Mouse (Mus musculus) brown adipose tissue, adult 24 weeks (tissue): Measurements from ENCODE around the gene Gltp. TPM values are rescaled to one million over a fixed set of nuclear protein-coding genes. Genes with fewer than 3 reads are reported as not detected.

Source experiments
- H3K27ac ChIP-seq: fragments of 200-500 bp; replicated peaks from 2 replicates; pipeline ENCODE4 v1.5.1; 2012; ENCODE audit warnings: low read depth, mild to moderate bottlenecking, low read length
- H3K4me1 ChIP-seq: fragments of 200-500 bp; 2 replicates; pipeline ENCODE4 v1.6.1; 2012; ENCODE audit warnings: low read length, mixed read lengths; ENCODE audit not compliant: control insufficient read depth, insufficient read depth, insufficient read length
- H3K4me3 ChIP-seq: fragments of 200-500 bp; 2 replicates; pipeline ENCODE4 v1.5.1; 2012; ENCODE audit warnings: low read depth, mild to moderate bottlenecking, low read length, moderate library complexity; ENCODE audit not compliant: insufficient read depth
- polyA plus RNA-seq: library from polyadenylated mRNA; stranded (reverse); fragments of >200 nt; gene quantifications from 2 replicates; pipeline ENCODE4 v1.2.4, GENCODE M21; 2012; ENCODE audit not compliant: missing spikeins, insufficient read depth, insufficient read length

The Gltp gene
- polyA plus RNA-seq, 1 experiment: 29.8 TPM

- Histone ChIP-seq H3K4me1 (no peaks in the 10 kb centered on the region; the same call in 1 of the 2 replicates), H3K4me3 (no peak overlapping the region), H3K27ac (no peak overlapping the region)
These were observed 4.0 kb downstream of the Gltp start for GRCm38 (mm10) chr5:114686726-114687210.

- Histone ChIP-seq H3K27ac (no peak overlapping the region), H3K4me3 (no peak overlapping the region), H3K4me1 (no peaks in the 10 kb centered on the region; the same call in 1 of the 2 replicates)
These were observed 4.8 kb downstream of the Gltp start for GRCm38 (mm10) chr5:114685986-114686385.

GRCm38 (mm10) chr5:114681717-114682116 lies 9.1 kb downstream of the Gltp start:
- H3K27ac ChIP-seq: 0 out of 2 replicates have a peak overlapping the region, but pooled peaks have one; percentile 39
- no peaks in the 10 kb centered on the region for H3K4me1 ChIP-seq
- no peak overlapping the region for H3K4me3 ChIP-seq

GRCm38 (mm10) chr5:114680676-114681285 lies 10.0 kb downstream of the Gltp start:
- Histone ChIP-seq H3K4me1 (no peaks in the 10 kb centered on the region), H3K27ac (peak overlapping the region; percentile 33; the same call in 1 of the 2 replicates), H3K4me3 (no peak overlapping the region)

- Histone ChIP-seq H3K4me3 (no peak overlapping the region), H3K27ac (peak overlapping the region; percentile 33; the same call in 1 of the 2 replicates), H3K4me1 (no peaks in the 10 kb centered on the region)
These were observed 10.8 kb downstream of the Gltp start for GRCm38 (mm10) chr5:114679841-114680591.

- H3K4me1 ChIP-seq: no peaks in the 10 kb centered on the region
- no peak overlapping the region for H3K27ac ChIP-seq
- H3K4me3 ChIP-seq: no peak overlapping the region
These were observed 16.2 kb downstream of the Gltp start for GRCm38 (mm10) chr5:114674594-114674993.

- Histone ChIP-seq H3K4me3 (no peak overlapping the region), H3K27ac (no peak overlapping the region), H3K4me1 (no peaks in the 10 kb centered on the region)
These were observed 17.7 kb downstream of the Gltp start for GRCm38 (mm10) chr5:114673114-114673513.

GRCm38 (mm10) chr5:114669014-114669413 lies 21.8 kb downstream of the Gltp start:
- no peak overlapping the region for H3K4me3 ChIP-seq
- no peak overlapping the region for H3K27ac ChIP-seq
- H3K4me1 ChIP-seq: peaks cover 2% of the 10 kb centered on the region; the same call in 1 of the 2 replicates

GRCm38 (mm10) chr5:114667228-114667856 lies 23.4 kb downstream of the Gltp start:
- peak overlapping the region; percentile 26; the same call in 1 of the 2 replicates for H3K27ac ChIP-seq
- H3K4me1 ChIP-seq: peaks cover 2% of the 10 kb centered on the region; the same call in 1 of the 2 replicates
- H3K4me3 ChIP-seq: peak overlapping the region; percentile 54

- no peak overlapping the region for H3K27ac ChIP-seq
- no peak overlapping the region for H3K4me3 ChIP-seq
- peaks cover 2% of the 10 kb centered on the region; the same call in 1 of the 2 replicates for H3K4me1 ChIP-seq
These were observed 24.1 kb downstream of the Gltp start for GRCm38 (mm10) chr5:114666659-114667058.

- Histone ChIP-seq H3K4me3 (no peak overlapping the region), H3K4me1 (peaks cover 2% of the 10 kb centered on the region; the same call in 1 of the 2 replicates), H3K27ac (no peak overlapping the region)
These were observed 26.0 kb downstream of the Gltp start for GRCm38 (mm10) chr5:114664750-114665149.

GRCm38 (mm10) chr5:114664139-114664538 lies 26.6 kb downstream of the Gltp start:
- Histone ChIP-seq H3K4me3 (no peak overlapping the region), H3K4me1 (peaks cover 2% of the 10 kb centered on the region; the same call in 1 of the 2 replicates), H3K27ac (no peak overlapping the region)

GRCm38 (mm10) chr5:114661029-114661428 lies 29.8 kb downstream of the Gltp start:
- Histone ChIP-seq H3K4me1 (no peaks in the 10 kb centered on the region), H3K27ac (peak overlapping the region; percentile 39), H3K4me3 (no peak overlapping the region)

GRCm38 (mm10) chr5:114658255-114658654 lies 32.5 kb downstream of the Gltp start, which contains the start of gene Trpv4:
Gene Trpv4, minus strand, starts transcription at chr5:114658421.
- H3K4me3 ChIP-seq: peak within 1 kb of the TSS; percentile 62
- H3K27ac ChIP-seq: no peak within 1 kb of the TSS

GRCm38 (mm10) chr5:114657426-114657825 lies 33.4 kb downstream of the Gltp start:
- H3K27ac ChIP-seq: no peak overlapping the region
- H3K4me3 ChIP-seq: peak overlapping the region; percentile 62
- H3K4me1 ChIP-seq: no peaks in the 10 kb centered on the region

More at GRCm38 (mm10) chr5:114658255-114658654, 32.5 kb downstream of the Gltp start, which contains the start of gene Trpv4:
- no peaks in the 10 kb centered on the region for H3K4me1 ChIP-seq
